Mouse (Mus musculus): ENCODE data around the gene Kcnh2.
A peak's percentile ranks its signal among the peaks of the same experiment; 100 is the strongest.

The Kcnh2 gene

DNA sequence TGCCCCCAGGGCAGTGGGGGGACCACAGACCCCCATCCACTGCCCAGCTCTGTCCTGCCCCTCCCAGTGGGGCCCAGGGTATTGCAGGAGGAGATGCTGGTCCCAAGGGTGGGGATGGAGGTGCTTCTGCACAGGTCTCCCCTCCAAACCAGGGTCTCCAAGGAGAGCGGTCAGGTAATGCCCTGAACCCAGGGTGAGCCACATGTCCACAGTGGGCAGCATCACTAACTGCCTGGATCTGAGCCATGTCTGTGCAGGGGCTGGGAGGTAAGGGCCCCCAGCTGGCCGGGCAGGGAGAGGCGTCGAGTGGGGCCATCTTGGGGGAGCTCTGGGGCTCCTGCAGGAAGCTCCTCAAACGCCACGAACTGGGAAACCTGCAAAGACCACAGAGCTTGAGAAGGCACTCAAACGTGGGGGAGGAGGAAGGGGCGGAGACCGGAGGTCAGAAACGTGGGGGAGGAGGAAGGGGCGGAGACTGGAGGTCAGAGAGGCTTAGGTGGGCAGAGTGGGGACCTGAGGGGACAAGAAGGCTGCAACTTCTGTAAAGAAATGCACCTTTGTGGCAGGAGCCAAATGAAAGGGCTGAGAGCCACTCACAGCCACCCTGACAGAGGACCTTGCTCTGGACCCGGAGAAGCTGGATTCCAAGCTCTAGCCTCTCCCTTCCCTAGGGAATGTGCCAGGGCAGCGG lies 31.5 kb downstream of the Kcnh2 start:
- DNase-seq (ENCODE audit: low read depth): no peak

DNA sequence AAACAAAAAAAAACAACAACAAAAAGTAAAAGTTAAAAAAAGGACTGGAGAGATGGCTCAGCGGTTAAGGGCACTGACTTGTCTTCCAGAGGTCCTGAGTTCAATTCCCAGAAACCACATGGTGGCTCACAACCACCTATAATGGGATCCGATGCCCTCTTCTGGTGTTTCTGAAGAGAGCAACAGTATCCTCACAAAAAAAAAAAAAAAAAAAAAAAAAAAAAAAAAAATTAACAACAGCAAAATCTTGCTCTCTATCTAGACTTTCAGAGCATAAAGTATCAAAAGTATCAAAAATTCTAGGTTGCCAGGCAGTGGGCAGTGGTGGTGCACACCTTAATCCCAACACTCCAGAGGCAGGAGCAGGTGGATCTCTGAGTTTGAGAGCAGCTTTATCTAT lies 42.2 kb downstream of the Kcnh2 start:
- DNase-seq (ENCODE audit: low read depth): no peak

DNA sequence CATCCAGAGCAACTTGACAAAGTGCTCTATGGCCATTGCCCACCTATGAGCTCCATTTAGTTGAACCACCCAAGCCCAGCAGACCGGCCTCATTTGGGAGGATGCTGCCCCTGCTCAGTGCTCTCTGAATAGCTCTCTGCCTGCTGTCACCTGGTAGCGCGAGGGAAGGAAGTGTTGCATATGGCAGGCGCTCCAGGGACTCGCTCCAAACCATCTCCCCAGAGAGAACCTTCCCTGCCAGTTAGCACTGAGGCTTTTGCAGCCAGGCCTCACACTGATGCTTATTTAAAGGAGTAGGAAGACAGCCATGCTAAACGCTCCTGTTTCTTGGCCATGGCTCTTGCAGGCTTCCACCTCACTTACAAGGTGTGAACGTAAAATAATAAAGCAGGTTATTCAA lies 42.8 kb downstream of the Kcnh2 start:
- no peak for DNase-seq (ENCODE audit: low read depth)

DNA sequence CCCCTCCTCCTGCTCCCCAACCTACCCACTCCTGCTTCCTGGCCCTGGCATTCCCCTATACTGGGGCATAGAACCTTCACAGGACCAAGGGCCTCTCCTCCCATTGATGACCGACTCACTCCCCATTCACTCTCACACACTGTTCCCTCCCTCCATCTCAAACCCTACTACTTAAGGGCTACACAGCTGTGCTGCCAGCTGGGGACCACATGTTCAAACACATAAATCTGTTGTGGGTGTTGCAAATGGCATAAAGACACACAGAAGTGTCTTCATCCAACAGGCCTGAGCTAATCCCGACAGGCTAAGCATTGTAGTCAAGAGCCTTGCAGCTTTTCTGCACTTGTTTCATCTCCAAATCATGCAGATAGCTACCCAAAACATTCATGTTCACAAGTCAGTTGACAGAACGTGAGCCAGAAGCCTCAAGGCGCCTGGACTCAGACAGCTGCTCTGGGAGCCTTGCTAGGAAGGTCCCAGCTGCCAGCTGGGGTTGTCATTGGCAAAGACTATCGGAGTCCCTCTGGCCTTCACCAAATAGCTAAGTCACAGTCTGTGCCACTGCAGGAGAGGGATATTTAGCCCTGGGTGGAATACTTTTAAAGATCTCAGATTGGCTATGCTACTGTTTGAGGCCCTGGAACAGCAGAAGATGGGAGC lies 44.2 kb downstream of the Kcnh2 start:
- no peak for DNase-seq (ENCODE audit: low read depth)

DNA sequence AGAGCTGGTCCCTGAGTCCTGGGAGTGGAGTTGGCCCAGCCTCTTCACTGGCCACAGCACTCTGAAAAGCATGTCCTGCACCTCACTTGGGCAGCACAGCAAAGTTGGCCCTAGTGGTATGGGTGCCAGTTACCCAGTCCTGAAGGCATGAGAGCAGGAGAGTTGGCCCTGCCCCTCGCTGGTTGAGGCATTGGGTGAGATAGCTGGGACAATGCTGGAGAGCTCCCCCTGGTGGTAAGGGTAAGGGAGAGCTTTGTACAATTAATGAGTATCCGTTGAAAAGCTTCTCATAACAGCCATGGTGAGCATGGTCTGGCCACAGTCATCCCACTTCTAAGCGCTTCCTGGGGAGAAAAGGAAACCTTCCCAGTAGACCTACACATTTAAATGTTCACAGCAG lies 48.2 kb downstream of the Kcnh2 start:
- DNase-seq (ENCODE audit: low read depth): peak; percentile 82

DNA sequence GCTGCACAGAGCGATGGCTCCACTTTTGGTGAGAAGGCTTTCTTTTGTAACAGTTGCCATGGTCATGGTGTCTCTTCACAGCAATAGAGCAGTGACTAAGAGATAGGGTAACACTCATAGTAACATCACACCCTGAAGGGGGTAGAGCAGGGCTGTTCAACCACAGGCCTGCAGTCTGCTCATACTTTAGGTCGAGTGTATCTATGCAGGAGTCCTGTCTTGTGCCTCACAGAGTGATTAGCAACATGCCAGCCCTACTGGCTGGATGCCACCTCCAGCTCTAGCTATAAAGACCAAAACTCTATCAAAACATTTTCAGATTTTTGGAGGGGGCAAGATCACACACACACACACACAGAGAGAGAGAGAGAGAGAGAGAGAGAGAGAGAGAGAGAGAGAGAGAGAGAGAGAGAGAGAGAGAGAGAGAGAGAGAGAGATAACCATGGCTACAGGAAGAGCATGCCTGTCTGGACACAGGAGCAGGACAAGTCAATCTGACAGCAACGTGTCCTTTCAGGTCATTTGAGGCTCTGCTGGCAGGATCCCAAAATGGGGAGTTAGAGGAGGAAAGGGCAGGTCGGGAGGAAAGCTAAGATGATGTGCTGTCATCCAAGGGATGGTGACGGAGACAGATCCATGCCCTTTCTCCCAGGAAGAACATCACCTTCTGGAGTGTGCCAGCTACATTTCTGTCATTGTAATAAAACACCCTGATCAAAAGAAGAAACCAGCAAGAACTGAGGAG lies 51.4 kb downstream of the Kcnh2 start:
- no peak for DNase-seq (ENCODE audit: low read depth)

DNA sequence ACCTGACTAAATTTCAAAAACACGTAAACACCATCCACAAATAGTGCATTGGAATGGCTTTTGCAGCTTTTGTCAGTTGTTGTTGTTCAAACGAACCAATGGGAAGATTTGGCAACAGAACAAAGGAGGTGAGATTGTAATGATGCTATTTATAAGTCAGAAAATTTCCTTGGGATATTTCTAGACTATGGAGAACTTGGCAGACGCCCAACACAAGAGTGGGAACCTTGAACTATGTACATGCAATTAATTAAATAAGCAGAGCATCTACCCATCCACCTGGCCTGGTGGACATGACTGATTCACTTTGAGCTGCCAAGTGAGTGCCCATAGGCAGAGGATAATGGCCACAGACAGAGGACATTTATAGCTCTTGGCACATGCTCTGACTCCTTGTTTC lies 59.5 kb downstream of the Kcnh2 start:
- DNase-seq (ENCODE audit: low read depth): no peak

DNA sequence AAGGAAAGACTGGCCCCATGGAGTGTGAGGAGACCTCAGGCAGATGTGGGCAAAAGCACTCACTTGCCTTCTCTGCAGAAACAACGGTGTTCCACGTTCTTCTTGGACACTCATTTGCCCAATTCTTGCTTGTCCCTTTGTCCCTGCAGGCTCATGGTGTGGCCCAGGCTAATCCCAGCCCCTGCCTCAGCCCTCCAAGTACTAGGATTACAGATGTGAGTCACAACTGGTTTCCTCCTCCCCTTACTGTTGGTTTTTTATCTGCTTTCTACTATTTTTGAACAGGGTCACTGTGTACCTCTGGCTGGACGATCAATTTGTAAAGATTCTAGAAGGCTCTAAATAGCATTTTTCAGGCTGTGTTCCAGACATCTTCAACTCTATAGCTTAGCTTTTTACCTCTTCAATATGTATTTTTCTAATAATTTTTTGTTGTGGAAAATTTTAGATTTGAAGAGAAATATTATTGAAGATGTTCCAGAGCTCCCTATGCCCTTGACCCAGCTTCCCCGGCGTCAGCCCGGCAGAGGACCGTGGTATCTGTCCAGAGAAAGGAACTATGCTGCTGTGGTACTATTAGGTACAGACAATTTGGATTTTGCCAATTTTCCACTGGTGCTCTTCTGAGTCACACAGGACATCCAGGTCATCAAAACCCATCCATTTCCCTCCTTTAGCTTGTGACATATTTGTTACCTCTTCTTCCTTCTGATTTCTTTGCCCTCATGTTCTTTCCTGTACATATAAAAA lies 65.0 kb downstream of the Kcnh2 start:
- DNase-seq (ENCODE audit: low read depth): no peak

DNA sequence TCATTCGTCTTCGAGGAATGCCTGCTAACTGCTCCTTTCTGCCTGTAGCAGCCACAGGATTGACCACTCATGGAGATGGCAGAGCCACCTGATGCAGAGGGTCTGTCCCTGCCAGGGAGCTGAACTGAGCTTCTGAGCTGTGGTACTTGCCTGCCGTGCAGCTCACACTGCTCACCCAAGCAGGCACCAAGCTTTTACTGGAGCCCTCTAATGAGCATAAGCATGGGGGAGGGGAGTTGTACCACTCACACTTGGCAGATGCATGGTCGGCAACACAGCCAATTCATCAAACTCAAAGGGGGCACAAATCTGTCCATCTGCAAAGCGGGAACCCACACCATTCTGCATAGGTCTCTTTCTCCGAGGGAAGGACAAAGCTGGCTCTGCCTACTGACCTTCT lies 67.3 kb downstream of the Kcnh2 start:
- DNase-seq (ENCODE audit: low read depth): no peak

DNA sequence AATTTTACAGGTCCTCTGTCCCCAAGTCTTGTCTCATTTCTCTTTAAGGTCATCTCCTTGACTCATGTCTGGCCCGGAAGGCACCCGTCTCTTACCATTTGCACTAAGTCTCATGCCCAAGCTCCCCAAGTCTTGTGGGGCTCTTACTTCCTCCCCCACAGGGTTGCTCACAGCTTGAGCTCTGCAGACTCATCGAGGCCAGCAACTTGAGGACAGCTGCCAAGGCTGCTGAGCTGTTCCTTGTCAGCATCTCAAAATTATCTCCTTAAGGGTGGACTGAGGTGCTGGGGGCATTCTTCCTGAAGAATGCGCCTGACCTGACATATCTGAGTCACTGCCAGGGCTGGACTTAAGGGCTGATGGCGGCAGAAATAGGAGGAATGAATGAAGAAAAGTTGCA lies 68.2 kb downstream of the Kcnh2 start:
- no peak for DNase-seq (ENCODE audit: low read depth)

DNA sequence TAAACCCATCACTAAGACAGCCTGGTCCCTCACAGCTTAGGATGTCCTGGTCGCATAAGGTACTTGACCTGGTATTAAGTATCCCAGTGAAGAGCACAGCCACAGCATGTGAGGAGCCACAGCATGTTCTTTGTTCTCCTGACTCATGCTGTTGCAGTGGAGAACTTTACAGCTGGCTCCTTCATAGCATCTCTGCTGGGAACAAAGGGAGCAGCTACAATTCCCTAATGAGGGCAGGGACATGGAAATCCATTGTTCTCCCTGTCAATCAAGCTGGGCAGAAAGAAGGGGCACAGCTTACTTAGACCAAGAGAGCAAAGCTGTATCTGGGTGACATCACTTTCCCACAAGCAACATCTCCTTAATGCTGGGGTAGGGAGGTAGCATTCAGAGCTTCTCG lies 70.9 kb downstream of the Kcnh2 start:
- no peak for DNase-seq (ENCODE audit: low read depth)

DNA sequence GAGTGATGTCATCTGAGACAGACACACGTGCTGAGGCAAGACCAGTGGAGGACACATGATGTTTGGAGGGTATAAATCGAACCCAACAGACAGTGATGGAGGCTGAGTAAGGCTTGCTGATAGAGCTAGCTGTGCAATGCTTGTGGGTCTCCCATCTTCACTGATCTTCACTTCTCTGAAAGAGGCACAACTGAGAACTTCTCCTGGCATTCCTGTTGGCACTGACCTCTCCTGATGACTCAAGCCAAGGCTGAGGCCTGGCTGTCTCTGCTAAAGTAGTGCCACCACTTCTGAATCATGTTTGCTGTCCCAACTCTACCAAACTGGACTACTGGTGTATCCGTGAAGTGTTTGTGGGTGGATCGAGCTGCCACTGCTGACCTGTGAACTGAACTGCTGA lies 71.9 kb downstream of the Kcnh2 start:
- no peak for DNase-seq (ENCODE audit: low read depth)

DNA sequence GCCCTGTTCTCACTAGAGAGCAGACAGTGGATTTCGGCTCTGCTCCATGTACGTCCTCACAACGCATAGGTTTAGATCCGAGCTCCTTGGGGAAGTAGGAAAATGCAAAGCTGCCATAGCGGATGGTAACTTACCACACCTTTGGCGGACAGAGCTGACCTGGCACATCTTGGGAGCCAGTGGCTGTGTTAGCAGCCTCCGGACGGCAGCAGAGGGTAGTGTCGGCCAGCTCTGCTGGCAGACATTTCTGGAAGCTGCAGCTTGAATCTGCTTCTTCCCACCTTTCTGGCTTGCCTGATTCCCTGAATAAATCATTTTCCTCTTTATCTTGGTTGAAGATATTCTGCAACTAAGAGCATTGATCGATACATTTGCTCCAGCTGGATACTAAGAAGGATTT lies 73.2 kb downstream of the Kcnh2 start:
- DNase-seq (ENCODE audit: low read depth): no peak

DNA sequence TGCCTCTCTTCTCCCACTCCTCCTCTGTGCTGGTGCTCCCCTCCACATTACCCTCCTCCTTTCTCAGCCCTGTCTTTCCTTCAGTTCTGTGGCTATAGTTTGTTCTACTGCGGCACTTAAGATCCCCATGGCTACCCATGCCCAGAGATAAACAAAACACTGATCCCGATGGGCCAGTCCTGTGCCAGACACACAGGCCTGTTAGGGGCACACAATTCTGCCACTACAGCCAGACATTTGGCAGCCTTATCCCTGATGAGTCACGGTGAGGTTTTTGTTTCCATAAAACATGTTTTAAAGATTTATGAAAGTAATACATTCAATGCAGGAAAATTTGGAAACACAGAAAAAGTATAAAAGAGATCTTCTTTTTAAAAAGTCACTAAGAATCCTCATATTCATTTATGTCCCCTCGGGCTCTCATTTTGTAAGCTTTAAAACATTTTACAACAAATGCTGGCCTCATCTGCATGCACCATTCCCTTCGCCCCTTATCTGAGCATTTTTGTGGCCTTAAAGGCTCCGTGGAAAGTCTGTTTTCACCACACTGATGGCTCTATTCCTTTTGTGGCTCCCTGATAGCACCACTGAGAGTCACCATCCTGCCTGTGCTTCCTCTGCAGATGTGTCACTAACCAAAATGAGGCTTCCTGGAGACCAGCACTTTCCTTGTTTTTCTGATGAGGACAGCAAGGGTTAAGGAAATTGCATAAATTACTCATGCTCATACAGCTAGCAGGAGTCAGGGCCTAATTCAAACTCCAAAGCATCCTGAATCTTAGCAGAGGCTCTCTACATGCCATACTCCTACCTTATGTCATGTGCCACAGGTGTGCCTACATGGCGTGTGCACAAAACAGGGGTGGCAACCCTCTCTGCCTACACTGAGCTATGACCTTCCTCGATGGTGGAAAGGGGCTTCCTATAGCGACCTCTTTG lies 77.5 kb downstream of the Kcnh2 start:
- no peak for DNase-seq (ENCODE audit: low read depth)

DNA sequence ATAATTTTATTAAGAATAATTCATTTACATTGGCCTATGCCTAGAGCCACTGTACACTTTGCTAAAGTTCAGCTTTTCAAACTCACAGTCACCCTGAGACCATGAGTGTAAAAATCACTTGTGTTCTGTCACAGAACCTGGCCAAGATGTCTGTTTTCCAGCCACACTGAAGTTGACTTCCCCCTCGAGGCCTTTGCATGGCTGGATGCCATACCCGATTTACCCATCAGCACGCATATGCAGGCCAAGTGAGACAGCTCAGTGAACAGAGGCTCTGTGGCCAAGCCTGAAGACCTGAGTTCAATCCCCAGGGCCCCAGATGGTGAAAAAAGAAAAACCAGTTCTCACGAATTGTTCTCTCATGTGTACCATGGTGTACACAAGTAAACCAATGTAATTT lies 80.5 kb downstream of the Kcnh2 start:
- no peak for DNase-seq (ENCODE audit: low read depth)
